Mouse (Mus musculus) ES-CJ7 (cell line): ENCODE results near the gene Als2cl.

ENCODE experiments used
- DNase-seq: peaks from one replicate; pipeline ENCODE4 v3.0.0; 2011; ENCODE audit warnings: low read depth, low spot score

Gene Als2cl

DNA sequence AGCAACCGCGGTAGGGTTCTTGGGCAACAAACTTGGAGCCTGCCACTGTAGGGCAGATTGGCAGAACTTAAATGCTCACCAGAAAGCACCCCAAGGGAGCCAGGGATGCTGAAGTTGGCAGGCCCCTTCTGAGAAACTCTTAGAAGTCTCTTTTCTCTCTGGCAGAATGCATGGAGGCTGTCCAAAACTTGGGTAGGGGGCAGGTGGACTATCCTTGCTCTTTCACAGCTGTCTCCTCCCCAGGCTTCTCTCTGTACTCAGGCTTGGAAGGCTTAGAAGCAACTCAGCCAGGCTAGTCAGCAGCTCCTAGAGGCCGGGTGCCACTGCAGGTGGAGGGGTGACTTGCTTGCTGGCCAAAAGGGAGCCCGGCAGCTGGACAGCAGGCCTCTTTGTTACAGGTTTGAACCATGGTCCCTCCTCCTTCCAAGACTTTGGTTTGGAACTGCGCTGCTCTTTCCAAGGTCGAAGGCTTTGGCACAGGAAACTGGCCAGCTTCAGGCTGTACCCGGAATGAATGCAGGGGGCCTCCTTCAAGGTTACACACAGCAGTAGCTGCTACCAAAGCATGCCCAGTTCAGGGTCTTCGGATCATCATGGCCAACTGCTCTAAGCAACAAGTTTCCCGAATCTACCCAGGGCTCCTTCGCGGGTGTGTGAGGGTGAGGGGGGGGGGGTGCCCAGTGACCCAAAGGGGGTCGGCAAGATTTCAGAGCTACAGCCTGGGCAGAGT, at the start of gene Als2cl:
Gene Als2cl (plus strand): TSS at position 680 of the 730 bp plus-strand sequence.
- DNase-seq: no peak

- DNase-seq: peak; percentile 92
Measured at GRCm38 (mm10) chr9:110833021-110833420, 46.6 kb upstream of the Als2cl start.

DNA sequence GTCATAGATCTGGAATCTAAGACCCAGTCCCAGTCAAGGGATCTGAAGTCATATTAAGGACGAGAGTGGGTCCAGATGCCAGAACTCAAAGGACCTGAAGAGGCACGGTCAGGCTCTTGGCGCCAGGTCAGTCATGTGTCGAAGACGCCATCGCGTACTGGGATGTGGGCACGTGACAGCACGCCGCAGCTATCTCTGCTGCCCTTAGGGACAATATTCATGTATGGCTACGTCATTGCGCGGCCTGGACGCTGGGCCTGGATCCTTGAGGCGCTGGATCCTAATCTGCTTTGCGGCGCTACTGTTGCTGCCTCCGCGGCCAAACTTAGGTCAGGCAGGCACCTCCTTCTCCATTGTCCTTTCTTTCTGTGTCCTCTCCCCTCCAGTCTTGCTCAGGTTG, 45.3 kb upstream of the Als2cl start, which contains the start of gene Prss45:
Gene Prss45 (plus strand): TSS at position 178 of the 400 bp plus-strand sequence.
- DNase-seq: no peak

DNA sequence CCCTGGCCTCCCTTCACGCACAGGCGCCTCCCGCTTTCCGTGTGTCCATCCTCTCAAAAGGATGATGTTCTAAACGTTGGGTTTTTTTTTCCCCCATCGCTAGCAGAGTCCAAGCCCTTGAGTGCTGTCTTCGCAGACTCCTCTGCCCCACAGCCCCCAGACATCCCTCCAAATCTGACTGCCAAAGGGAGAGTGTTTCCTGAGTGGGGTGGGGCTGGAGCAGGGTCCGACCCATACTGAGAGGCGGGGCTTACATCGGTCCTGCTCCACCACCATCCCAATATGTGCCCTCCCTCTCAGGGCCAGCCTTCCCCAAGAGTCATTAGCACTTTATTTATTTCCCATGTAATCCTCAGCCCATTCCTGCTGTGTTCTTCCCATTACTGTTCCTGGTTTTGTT, 44.7 kb upstream of the Als2cl start:
- no peak for DNase-seq

- DNase-seq: no peak
Measured at GRCm38 (mm10) chr9:110836112-110836511, 43.6 kb upstream of the Als2cl start.

GRCm38 (mm10) chr9:110840905-110841304, 38.8 kb upstream of the Als2cl start:
- no peak for DNase-seq

GRCm38 (mm10) chr9:110841438-110841837, 38.2 kb upstream of the Als2cl start:
- no peak for DNase-seq

DNA sequence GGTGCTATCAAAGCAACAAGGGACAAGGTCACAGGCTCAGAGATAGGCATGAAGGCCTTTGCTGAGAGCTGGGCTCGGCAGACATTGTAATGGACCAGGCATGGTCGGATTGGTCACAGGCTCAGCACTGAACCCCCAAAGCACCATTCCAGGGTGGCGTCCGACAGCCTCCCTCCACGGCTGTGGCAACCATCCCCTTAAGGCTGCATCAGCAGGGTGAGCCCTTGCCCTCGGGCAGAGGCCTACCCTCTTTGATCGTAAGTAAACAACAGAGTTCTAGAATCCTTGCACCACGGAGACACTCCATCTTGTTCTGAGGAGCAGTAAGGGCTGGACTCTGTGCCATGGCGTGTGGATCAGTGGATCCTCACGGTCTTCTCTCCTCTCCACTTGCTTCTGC, 35.5 kb upstream of the Als2cl start, which contains the start of gene Prss46:
Gene Prss46 (plus strand): TSS at position 301 of the 400 bp plus-strand sequence.
- DNase-seq: no peak

- DNase-seq: peak; percentile 19
Measured at GRCm38 (mm10) chr9:110849162-110849561, 30.5 kb upstream of the Als2cl start.

GRCm38 (mm10) chr9:110855903-110856302, 23.8 kb upstream of the Als2cl start:
- DNase-seq: peak; percentile 62

- no peak for DNase-seq
Measured at GRCm38 (mm10) chr9:110856920-110857319, 22.8 kb upstream of the Als2cl start.

DNA sequence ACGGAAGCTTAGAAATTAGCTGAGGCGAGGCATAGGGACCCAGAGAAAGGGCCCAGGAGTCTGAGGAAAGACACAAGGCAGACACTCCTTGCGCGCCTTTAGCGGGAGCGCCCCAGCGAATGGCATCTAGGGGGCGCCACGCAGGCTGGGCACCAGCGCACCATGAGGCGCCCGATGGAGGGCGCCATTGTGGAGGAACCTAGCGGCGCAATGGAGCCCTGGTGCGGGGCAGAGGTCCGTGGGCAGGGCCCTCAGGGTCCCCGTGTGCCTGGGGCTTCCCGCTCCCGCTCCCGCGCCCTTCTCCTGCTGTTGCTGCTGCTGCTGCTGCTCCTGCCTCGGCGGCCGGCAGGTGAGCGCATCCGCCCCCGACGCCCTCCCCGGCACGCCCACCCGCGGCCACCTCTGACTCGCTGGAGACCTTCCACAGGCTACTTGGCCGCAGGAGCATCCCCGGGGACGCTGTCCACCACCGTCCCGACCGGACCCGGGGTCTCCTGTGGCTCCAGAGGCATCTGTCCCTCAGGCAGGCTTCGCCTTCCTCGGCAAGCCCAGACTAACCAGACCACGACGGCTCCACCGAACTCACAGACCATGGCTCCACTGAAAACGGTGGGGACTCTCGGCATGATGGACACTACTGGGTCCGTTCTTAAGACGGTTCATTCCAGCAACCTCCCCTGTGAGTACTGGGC, 21.7 kb upstream of the Als2cl start, which contains the start of gene Prss50:
Gene Prss50 (plus strand): TSS at position 187 of the 692 bp plus-strand sequence.
- DNase-seq: peak; percentile 73

DNA sequence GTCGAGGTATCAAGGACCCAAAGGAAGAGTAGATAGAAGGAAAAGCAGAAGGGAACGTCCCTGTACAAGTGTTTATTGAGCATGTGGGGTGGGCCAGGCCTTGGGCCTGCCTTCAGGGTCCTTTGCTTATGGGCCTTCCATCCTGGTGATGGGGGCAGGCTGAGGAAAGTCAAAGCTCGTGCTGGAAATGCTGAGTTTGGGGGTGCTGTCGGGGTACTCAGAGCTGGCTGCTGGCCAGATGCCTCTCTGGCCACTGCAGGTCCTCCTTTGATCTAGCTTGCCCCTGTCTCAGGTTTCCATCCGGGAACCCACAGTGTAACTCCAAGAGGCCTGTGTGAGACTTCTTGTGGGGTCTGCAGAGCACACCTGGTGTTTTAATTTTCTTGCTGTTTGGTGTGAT, 21.1 kb upstream of the Als2cl start:
- DNase-seq: no peak

DNA sequence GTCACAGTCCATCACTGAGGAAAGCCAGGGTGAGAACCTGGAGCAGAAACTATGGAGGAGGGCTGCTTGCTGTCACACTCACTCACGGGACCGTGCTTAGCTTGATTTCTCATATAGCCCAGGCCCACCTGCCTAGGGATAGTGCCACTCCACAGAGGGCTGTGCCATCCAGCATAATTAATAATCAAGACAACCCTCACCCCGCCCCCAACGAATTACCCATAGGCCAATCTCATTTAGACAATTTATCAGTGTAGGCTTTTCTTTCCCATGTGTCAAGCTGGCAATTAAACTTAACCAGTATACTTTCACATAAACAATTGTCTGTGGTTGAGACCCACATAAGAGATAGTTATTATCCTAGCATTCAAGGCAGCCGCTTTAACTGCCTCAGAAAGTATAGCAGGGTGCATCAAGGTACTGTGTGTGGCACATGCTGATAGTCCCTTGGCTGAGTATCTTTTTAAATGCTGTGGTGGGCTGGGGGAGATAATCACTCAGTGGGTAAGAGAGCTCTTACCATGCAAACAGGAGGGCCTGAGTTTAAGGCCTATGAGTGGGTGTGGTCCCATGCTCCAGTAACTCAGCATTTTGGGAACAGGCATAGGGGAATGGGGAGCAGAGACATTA, 20.6 kb upstream of the Als2cl start:
- DNase-seq: no peak

GRCm38 (mm10) chr9:110871030-110871429, 8.6 kb upstream of the Als2cl start:
- peak; percentile 71 for DNase-seq

DNA sequence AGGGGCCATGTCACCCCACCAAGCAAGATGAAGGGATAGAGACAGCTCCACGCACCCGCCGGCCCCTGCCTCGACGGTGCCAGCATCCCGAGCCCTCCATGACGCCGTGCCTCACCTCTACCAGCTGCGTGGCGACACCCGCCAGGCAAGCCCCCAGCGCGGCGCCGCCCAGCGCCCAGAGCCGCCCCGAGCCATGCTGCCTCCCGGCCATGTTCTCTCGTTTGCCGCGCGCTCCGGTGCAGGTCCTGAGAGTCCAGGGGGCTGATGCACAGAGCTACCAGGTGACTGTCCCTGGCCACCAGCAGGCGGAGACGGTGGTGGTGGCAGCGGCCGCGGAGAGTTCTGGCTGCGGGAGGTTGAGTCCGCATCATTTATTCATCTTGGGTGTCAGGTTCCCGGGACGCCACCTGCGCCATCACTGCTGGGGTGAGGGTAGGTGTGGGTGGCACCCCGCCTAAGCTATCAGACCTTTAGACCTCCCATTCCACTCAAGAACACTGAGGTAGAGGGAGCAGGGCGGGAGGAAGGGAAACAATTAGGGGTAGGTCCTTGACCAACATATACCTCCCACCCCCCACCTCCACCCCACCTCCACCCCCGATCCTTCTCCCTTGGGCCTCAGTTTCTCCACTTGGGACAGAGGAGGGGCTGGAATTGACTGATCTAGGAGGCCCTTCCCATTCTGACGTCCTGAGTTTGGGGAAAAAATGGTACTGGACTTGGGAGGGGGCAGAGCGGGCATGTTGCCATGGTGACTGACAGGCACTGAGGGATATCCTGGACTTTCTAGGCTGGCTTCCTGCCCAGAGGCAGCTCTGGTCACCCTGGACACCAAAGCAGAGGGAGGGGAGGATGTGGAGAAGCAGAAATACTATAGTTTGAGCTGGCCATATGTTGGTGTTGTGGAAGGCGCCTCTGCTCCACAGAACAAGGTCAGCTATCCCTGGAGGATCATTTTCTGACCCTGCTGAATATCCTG, 5.7 kb upstream of the Als2cl start:
- no peak for DNase-seq

GRCm38 (mm10) chr9:110874660-110875191, 4.9 kb upstream of the Als2cl start:
- no peak for DNase-seq

DNA sequence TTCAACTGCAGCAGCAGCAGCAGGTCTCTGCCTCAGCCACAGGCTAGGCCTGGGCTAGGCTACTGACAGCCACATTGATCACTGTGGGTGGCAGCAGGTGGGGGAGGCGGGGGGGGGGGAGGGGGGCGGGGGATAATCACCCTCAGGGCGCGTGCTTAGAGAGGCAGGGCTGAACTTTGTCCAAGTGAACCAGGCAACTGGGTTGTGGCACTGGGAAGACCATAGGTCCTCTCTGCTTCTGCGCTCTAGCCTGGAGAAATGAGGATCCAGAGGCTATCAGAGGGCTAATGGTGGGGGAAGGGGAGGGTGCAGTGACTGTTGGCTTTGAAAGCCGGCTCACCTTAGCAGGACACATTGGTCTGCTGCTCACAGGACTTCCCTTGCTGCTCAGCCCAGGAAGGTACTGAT, 4.4 kb upstream of the Als2cl start:
- DNase-seq: no peak

GRCm38 (mm10) chr9:110877353-110877752, 2.3 kb upstream of the Als2cl start:
- no peak for DNase-seq

DNA sequence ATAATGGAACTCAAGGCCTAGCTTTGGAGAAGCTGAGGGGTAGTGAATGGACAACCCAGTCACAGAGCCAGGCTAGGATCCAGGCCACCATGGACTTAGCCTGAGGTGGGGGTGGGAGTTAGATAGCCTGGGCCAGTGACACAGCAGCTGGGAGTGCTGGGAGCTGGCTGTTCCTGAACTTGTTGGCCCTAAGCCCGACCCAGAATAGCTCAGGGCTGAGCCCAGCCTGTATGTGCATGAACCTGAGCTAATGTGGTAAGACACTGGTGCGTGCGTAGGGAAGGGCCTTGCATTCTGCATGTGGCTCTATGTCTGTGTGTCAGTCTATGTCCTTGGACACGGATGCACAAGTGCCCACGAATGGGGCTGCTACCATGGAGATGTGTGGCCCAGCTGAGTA, 1.8 kb upstream of the Als2cl start:
- no peak for DNase-seq

- peak; percentile 64 for DNase-seq
Measured at GRCm38 (mm10) chr9:110879998-110880561, 410 bp downstream of the Als2cl start, which contains the start of gene Tmie. TSS of gene Tmie (minus strand) at chr9:110880113.
